Mouse (Mus musculus): Measurements from ENCODE around the gene Ccdc183.

Gene Ccdc183

DNA sequence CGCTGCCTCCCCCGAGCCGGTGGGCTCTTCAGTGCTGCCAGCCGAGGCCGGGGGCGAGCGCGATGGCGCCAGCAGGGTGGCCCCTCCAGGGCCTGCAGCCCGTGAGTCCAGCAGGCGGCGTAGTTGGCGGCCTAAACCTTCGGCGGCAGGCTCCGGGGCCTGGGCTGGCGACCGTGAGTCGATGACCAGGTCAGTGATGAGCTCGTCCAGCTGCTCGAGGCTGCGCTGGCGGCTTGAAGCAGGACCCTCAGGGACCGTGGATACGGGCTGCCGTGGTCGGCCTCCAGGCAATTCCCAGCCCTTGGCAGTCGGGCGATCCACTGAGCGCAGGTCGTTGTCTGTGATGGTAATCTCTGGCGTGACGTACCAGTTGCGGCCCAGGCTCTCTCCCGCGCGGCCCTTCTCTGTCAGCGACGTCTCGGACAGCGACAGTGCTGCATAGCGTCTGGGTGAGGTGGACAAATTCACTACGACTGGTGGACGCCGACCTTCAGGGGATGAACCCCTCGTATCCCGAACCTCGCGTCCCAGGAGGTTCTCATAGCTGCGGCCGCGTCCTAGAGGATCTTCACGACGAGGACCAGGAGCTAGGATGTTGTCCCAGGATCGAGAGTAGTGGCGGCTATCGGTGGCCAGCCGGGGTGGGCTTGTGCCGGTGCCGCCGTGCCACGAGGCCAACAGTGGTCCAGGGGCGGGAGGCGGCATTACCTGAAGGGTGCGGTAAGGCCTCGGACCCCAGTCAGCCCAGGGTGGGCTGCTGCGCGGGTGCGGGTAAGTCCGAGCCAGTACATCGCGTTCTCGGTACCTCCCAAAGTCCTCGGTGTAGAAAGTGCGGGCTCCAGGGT is 39.3 kb downstream of the Ccdc183 start:
- no peak for DNase-seq (ENCODE audit: low read depth)

DNA sequence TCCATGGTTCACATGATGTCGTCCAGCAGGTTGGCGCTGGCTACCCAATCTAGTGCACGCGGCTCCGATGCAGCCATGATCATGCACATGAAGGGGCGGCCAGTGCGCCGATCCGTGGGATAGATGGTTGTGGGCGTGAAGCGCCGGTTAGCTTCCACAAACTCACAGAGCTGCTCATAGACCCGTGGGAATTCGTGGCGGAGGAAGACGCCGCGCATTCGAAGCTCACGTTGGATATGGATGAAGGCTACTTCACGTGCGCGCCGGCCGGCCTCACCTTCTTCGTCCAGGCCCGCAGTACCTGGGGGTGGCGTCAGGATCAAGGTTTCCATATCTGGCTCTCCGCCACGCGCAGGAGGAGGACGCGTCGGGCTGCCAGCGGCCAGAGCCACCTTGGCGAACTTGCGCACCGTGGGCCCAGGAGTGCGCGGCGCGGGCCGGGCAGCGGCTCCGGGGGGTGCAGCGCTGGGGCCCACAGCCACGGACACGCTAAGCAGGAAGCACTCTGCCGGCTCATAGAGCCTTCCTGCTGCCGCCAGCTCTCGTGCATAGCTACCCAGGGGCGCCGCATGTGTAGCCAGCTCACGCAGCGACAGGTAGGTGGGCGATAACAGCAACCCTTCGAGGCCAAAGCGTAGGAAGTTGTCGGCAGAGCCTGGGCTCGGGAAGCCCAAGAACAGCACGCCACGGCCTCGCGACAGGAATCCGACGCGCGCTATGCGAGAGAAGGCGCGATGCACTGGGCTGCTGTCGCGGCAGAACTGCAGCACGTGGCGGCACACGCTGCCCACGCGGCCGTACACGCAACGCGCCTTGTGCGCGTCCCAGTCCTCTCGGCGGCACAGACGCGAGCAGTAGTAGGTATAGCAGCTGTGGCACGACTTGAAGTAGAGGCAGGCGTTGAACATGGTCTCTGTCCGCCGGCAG is 40.2 kb downstream of the Ccdc183 start:
- no peak for DNase-seq (ENCODE audit: low read depth)

- no peak for DNase-seq (ENCODE audit: low read depth)
These were observed 41.2 kb downstream of the Ccdc183 start for GRCm38 (mm10) chr2:25576028-25576850.

DNA sequence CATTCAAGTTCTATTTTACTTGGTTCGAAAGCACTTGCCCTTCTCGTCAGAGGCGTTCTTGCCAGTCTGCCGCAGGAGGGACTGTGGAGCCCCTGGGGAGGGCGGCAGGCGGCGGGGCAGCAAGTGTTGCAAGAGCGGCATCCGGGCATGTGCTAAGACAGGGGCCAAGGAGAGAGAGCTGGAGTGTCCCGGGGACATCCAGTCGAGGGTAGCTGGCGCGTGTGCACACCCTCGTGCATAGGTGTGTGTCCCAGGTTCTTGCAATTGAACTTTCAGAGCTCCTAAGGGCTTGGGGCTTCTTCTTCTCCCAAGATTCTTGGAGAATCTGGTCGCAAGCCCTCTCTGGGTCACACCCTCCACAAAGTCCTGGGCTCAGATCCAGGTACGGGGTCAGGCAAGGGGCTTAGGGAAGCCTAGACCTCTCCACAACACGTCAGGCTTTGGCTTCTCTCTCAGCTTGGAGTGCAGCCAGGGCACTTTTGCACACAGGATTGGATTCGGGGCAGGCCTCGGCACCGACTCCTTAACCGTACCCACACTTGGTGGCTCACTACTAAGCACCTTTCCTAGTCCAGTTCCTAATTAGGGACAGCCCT is 41.9 kb downstream of the Ccdc183 start:
- DNase-seq (ENCODE audit: low read depth): no peak

- peak; percentile 93 for DNase-seq (ENCODE audit: low read depth)
These were observed 42.7 kb downstream of the Ccdc183 start, which contains the start of the genes Mamdc4 and Phpt1 for GRCm38 (mm10) chr2:25574579-25575431. Gene Mamdc4, minus strand, starts transcription at chr2:25574845. Gene Phpt1, minus strand, starts transcription at chr2:25575224.

- no peak for DNase-seq (ENCODE audit: low read depth)
These were observed 43.3 kb downstream of the Ccdc183 start for GRCm38 (mm10) chr2:25574136-25574535.

GRCm38 (mm10) chr2:25573068-25573467 is 44.4 kb downstream of the Ccdc183 start:
- no peak for DNase-seq (ENCODE audit: low read depth)

DNA sequence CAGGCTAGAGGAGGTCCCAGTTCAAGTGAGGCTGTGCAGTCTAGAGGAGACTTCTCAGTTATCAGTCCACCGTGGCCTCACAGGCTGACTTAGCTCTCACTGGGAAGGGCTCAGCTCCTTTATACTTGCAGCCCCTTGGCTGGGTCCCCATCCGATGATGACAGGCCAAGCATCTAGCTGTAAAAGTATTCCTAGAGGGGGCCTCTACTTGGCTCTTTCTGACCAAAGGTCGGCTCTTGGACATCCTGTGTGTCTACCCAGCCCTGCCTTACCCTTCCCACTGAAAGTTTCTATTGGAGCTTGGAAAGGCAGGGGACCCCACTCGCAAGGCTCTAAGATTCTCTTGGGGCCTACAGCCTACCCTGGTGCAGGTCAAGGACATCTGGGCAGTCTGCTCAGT is 46.3 kb downstream of the Ccdc183 start:
- no peak for DNase-seq (ENCODE audit: low read depth)

GRCm38 (mm10) chr2:25569323-25569722 is 48.2 kb downstream of the Ccdc183 start:
- DNase-seq (ENCODE audit: low read depth): no peak

DNA sequence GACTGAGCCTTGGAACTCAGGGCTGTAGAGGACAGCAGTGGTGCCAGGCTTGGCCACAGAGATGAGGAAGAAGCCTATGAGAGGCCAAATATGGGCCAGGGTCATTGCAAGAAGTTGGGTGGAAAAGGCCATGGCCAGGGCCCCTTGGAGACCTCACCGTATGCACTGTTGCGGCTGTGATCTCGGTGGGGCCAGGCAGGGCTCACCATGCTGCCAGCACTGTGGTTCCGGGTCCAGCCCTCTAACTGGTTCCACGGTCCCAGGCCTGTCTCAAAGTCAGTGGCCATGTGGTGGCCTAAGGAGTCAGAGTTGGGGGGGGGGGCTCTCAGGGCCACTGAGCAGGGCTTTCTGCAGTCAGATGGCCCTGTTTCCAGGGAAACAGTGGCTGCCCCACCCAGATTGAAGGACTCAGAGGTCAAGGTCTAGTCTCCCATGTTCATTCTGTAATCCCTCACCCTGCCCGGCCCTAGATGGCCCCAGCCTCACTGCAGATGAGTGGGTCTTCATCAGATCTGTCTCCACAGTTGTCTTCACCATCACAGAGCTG is 48.9 kb downstream of the Ccdc183 start:
- DNase-seq (ENCODE audit: low read depth): no peak

DNA sequence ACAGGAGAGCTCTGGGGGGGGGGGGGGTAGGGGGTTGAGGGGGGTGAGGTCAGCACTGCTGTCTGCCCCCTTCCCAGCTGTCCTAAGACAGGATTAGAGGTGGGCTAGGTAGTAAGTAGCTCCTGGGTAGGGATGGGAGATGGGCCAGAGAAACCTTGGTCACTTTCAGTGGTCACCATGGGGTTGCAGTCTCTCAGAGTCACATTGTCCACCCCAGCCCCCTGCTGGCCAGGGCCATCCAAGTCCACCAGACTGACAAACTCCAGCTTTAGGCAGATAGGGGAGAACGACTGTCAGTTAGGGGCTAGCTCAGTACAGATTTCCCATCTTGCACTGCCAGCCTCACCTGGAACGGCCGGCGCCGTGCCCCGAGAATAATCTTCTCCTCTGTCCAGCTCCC is 50.9 kb downstream of the Ccdc183 start:
- DNase-seq (ENCODE audit: low read depth): no peak

DNA sequence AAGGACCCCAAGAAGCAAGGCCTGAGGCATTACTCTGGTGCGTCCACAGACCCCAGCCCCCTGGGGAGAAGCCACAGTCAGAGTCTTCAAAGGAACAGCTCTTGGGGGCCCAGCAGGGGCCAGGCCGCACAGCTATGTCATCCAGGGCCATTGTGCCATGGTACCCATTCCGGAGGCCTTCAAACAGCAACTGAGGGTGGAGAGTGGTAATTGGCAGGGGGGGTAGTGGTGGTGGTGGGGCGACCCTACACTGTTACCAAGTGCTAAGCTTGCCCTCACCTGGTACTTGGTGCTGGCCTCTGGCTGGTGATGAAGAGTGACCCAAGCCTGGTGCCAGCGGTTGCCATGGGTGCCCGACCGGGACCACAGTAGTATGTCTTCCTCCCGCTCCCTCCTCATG is 51.7 kb downstream of the Ccdc183 start:
- DNase-seq (ENCODE audit: low read depth): no peak

DNA sequence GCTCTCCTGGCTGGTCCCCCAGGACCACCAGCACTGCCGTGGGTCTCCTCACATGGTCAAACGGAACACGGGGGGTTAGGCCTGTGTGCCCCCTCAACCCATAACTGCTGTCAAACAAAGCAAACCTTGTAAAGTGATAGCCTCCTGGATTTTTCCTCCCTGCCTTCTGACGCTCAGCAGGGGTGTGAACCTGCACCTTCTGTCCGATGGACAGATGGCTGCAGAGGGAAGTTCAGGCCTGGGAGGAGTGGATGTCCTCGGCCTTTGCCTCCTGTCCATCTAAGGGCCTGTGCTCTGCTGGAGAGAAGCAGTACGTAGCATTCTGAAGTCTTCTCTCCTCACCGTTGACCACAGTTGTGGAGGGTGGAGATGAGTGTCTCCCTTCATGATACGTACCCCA is 55.5 kb downstream of the Ccdc183 start:
- DNase-seq (ENCODE audit: low read depth): no peak

DNA sequence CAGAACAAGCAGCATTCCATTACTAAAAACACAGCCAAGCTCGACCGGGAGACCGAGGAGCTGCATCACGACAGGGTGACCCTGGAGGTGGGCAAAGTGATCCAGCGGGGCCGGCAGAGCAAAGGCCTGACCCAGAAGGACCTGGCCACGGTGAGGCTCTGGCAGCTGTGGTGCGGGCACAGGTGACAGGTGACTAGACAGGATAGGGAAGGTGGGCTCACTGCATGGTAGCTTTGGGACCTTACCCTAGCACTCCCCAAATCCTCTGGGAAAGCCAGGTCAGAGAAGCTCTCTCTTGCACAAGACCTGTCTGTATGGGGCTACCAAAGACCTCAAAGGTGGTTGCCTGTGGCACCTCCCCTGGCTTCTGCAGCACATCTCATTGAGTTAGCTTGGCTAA is 56.9 kb downstream of the Ccdc183 start:
- DNase-seq (ENCODE audit: low read depth): no peak

- no peak for DNase-seq (ENCODE audit: low read depth)
These were observed 58.7 kb downstream of the Ccdc183 start for GRCm38 (mm10) chr2:25558774-25559173.

Measured in c-Kit-positive CD71-positive TER-119-negative erythroid progenitor cells, embryonic 14.5 days (primary cell).